Mouse (Mus musculus) ES-E14 (cell line): ENCODE measurements around the gene Cab39. TPM values are rescaled to one million over a fixed set of nuclear protein-coding genes. Genes with fewer than 3 reads are reported as not detected.

ENCODE experiments used
- DNase-seq: peaks from one replicate; pipeline ENCODE4 v3.0.0-alpha.2; 2013; ENCODE audit warnings: low read depth, low spot score
- H3K27ac ChIP-seq: 2 replicates; pipeline ENCODE4 v1.5.1; 2012; ENCODE audit warnings: low read depth, mild to moderate bottlenecking, low read length, moderate library complexity, mixed read lengths; ENCODE audit not compliant: poor library complexity, insufficient read depth, severe bottlenecking
- H3K36me3 ChIP-seq: 2 replicates; pipeline ENCODE4 v1.6.1; 2012; ENCODE audit warnings: mild to moderate bottlenecking, low read length, moderate library complexity, mixed read lengths; ENCODE audit not compliant: control insufficient read depth, poor library complexity, insufficient read depth, severe bottlenecking
- H3K4me1 ChIP-seq, 2 experiments: fragments of 150-350 bp in 1 of 2; sonication (generic) in 1 of 2; 2 replicates each; pipeline ENCODE4 v1.6.1; 2012; ENCODE audit warnings: low read length in 2 of 2, mild to moderate bottlenecking in 1 of 2, mixed read lengths in 1 of 2; ENCODE audit not compliant: control insufficient read depth in 2 of 2, insufficient read depth in 2 of 2, poor library complexity in 1 of 2
- H3K4me3 ChIP-seq, 2 experiments: fragments of 150-350 bp in 1 of 2; sonication (generic) in 1 of 2; 2 replicates each; pipeline ENCODE4 v1.5.1; 2012; ENCODE audit warnings: low read length in 2 of 2, low read depth in 1 of 2, mild to moderate bottlenecking in 1 of 2, mixed read lengths in 1 of 2; ENCODE audit not compliant: insufficient read depth in 1 of 2, poor library complexity in 1 of 2, severe bottlenecking in 1 of 2
- H3K9ac ChIP-seq: 2 replicates; pipeline ENCODE4 v1.6.1; 2012; ENCODE audit warnings: low read depth, mild to moderate bottlenecking, low read length, mixed read lengths; ENCODE audit not compliant: poor library complexity, insufficient read depth, severe bottlenecking
- H3K9me3 ChIP-seq: fragments of 150-350 bp; sonication (generic); 2 replicates; pipeline ENCODE4 v1.6.1; 2012; ENCODE audit warnings: low read depth, mild to moderate bottlenecking, low read length; ENCODE audit not compliant: control insufficient read depth, insufficient read depth
- CHD2 ChIP-seq: IDR thresholded peaks from 2 replicates; pipeline ENCODE4 v1.6.1; 2014; ENCODE audit warnings: mild to moderate bottlenecking, low read depth, low read length, inconsistent platforms
- HCFC1 ChIP-seq: IDR thresholded peaks from 2 replicates; pipeline ENCODE4 v1.6.1; 2012; ENCODE audit warnings: low read length, inconsistent platforms, borderline replicate concordance; ENCODE audit not compliant: insufficient read depth
- MAFK ChIP-seq: IDR thresholded peaks from 2 replicates; pipeline ENCODE4 v1.6.1; 2014; ENCODE audit warnings: mild to moderate bottlenecking, low read depth, low read length, inconsistent platforms; ENCODE audit not compliant: insufficient read depth
- ZC3H11A ChIP-seq: IDR thresholded peaks from 2 replicates; pipeline ENCODE4 v1.6.1; 2012; ENCODE audit warnings: low read depth, mild to moderate bottlenecking, inconsistent platforms, low read length, borderline replicate concordance
- ZNF384 ChIP-seq: IDR thresholded peaks from 2 replicates; pipeline ENCODE4 v1.6.1; 2012; ENCODE audit warnings: low read depth, low read length, inconsistent platforms
- in situ Hi-C, 2 experiments: fragments of 600-800 bp; cut with MboI; formaldehyde crosslinking; loops; one replicate each; pipeline ENCODE4 v1.15.1; 2025; ENCODE audit warnings: low sequenced_read_pairs in 2 of 2, inconsistent platforms in 1 of 2; ENCODE audit not compliant: unreplicated experiment in 2 of 2
- total RNA-seq: library from RNA; depleted of rRNA; stranded (reverse); fragments of 300-350 nt; gene quantifications from 2 replicates; pipeline ENCODE4 v1.2.3, GENCODE M21; 2012

Gene Cab39
- total RNA-seq, 1 experiment: 51.9 TPM

DNA sequence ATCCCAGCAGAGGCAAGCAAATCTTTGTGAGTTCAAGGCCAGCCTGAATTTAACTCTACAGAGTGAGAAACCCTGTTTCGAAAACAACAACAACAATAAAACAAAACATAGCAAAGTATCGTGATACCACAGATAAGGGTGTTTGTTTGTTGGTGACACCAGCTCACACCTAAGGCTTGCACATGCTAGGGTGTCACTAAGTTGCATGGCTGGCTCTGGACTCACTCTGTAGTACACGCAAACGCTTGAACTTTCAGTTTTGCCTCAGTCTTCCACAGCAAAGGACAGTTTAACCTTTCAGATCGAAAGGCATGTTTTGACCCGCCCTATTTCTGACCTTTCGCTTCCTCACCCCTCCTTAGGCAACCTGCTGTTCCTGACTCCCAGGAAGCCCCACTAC is 94.0 kb downstream of the Cab39 start:
- Histone ChIP-seq H3K27ac (no peak overlapping the region), H3K4me1 (peaks cover 0 to 4% of the 10 kb centered on the region in 2 experiments; a peak in 2 of 4 replicates), H3K36me3 (no peaks in the 10 kb centered on the region), H3K4me3 (no peak overlapping the region), H3K9me3 (no peaks in the 10 kb centered on the region), H3K9ac (no peak overlapping the region)
- no peak for DNase-seq
- in situ Hi-C loops: no loop called here
- TF ChIP-seq MAFK (no peak), ZC3H11A (no peak), CHD2 (no peak), HCFC1 (no peak), ZNF384 (no peak)

DNA sequence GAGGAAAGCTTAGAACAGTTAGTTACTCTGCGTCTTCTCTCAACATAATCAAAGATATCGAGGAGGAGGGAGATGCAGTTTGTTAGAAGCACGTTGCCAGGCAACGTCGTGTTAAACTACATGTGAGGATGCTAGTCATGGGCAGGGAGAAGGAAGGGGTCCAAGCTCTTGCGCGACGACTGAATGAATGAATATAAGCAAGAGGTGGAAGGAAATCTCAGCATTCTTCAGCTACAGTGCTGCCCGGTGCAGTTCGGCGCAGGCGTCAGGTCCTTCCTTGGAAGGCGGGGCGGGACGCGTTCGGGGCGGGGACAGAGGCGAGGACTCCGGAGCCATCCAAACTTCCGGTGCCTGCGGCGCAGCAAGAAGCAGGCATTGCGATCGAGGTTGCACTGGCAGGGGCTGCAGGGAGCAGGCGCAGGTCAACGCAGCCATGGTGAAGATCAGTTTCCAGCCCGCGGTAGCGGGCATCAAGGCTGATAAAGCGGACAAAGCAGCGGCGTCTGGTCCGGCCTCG is 101.0 kb downstream of the Cab39 start, which contains the start of gene Itm2c:
Itm2c (plus strand) TSS at position 51 of the 517 bp plus-strand sequence.
- H3K27ac ChIP-seq: no peak within 1 kb of the TSS

DNA sequence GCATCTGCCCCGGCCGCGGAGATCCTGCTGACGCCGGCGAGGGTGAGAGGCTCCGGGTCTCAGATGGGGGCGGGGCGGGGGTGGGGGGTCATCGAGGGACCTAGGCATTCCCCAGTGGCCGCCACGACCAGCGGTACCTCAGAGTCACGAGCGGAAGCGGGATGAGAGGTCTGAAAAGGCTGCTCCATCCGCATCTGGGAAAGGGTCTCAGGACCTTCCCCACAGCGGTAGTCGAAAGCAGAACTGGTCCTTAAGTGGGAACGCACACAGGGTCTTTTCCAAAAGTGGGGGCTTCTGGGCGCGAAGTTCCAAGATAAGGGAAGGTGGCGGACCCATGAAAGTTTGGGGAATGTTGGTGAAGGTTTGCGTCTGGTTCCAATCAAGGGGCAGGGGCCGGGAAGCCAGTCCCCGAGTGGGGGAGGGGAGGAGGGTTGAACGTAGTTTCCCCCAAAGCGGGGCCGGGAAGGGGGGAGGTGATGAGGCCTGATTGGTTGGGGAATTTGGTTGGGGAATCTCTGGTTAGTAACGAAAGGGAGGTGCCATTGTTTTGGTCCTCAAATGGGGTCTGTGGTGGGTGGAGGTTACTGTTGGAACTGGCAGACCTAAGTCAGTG is 101.6 kb downstream of the Cab39 start:
- TF ChIP-seq MAFK (no peak), ZNF384 (no peak), CHD2 (no peak), HCFC1 (no peak), ZC3H11A (no peak)
- peak; percentile 49 for DNase-seq
- no peaks in the 10 kb centered on the region for H3K9me3 ChIP-seq
- H3K4me1 ChIP-seq: peaks cover 0 to 22% of the 10 kb centered on the region in 2 experiments; a peak in 2 of 4 replicates
- in situ Hi-C loops: no loop called here
- 0 out of 2 replicates have a peak overlapping the region, but pooled peaks have one; percentile 12 for H3K27ac ChIP-seq
- H3K4me3 ChIP-seq: peak overlapping the region; percentile 86 to 89
- no peaks in the 10 kb centered on the region for H3K36me3 ChIP-seq
- H3K9ac ChIP-seq: peak overlapping the region; percentile 70

More for the DNA sequence above, 101.0 kb downstream of the Cab39 start, which contains the start of gene Itm2c:
- TF ChIP-seq CHD2: no peak
- peaks cover 0 to 19% of the 10 kb centered on the region in 2 experiments; a peak in 2 of 4 replicates for H3K4me1 ChIP-seq
- in situ Hi-C loops: no loop called here
- no peaks in the 10 kb centered on the region for H3K36me3 ChIP-seq
- H3K9ac ChIP-seq: peak within 1 kb of the TSS; percentile 70
- H3K4me3 ChIP-seq: peak within 1 kb of the TSS; percentile 86 to 89
- no peaks in the 10 kb centered on the region for H3K9me3 ChIP-seq
- DNase-seq: peak; percentile 69

DNA sequence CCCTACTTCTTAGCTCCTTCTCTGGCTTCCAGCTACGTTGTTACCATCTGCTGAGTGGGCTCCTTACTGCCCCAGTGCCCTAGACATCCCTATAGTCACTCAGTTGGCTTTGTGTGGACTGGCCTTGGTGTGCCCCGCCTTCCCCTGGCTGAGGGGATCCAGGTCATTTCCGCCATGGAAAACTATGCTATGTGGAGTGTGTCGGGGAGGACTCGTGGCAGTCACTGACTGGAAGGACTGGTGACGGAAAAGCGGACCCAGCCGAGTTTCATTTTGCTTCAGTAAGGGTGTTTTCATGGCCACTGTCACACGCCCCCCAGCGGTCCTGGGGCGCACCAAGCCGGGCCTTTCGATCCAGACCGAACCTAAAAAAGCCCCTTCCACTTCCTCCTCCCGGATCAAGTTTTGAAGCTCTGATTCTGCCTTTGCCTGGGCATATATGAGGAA is 102.2 kb downstream of the Cab39 start:
- H3K9ac ChIP-seq: peak overlapping the region; percentile 70
- TF ChIP-seq CHD2 (no peak), HCFC1 (no peak), MAFK (no peak)
- H3K4me1 ChIP-seq: peaks cover 0 to 22% of the 10 kb centered on the region in 2 experiments; a peak in 2 of 4 replicates
- no peaks in the 10 kb centered on the region for H3K36me3 ChIP-seq
- H3K27ac ChIP-seq: 0 out of 2 replicates have a peak overlapping the region, but pooled peaks have one; percentile 12
- H3K4me3 ChIP-seq: peak overlapping the region; percentile 86 to 89
- in situ Hi-C loops: no loop called here
- no peaks in the 10 kb centered on the region for H3K9me3 ChIP-seq
- no peak for DNase-seq

DNA sequence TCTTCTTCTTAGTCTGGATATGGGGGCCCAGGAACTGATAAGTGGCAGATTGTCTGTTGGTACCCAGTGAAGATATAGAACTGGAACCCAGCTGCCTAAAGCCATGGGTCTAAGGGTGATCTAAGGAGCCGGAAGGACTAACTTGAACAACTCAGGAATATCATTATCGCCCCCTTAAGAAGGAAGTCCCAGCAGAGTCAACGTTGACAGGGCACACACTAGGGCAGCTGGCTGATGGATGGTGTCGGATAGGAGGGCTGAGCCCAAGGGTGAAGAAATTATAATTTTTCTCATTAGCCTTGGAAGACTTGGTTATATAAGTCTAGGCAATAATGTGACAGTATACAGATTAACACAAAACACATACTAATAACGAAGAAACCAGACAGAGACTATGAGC is 102.9 kb downstream of the Cab39 start:
- no peak for TF ChIP-seq CHD2
- TF ChIP-seq HCFC1: no peak
- no peak for TF ChIP-seq ZC3H11A
- no peak for TF ChIP-seq ZNF384
- no peak for TF ChIP-seq MAFK
- no peaks in the 10 kb centered on the region; the same call in 1 of the 2 replicates for H3K36me3 ChIP-seq
- H3K9me3 ChIP-seq: no peaks in the 10 kb centered on the region
- in situ Hi-C loops: no loop called here
- H3K27ac ChIP-seq: no peak overlapping the region
- peaks cover 0 to 22% of the 10 kb centered on the region in 2 experiments; a peak in 2 of 4 replicates for H3K4me1 ChIP-seq
- DNase-seq: no peak
- H3K9ac ChIP-seq: no peak overlapping the region
- H3K4me3 ChIP-seq: no peak overlapping the region
